Mouse (Mus musculus) B cell, adult 2 months (primary cell): ENCODE data around the gene Ttc23.

ENCODE experiments used
- DNase-seq, 2 experiments: peaks; one replicate each; pipeline ENCODE4 v3.0.0; 2022

Gene Ttc23

GRCm38 (mm10) chr7:67755366-67755765 lies 108.2 kb downstream of the Ttc23 start:
- no peak for DNase-seq

DNA sequence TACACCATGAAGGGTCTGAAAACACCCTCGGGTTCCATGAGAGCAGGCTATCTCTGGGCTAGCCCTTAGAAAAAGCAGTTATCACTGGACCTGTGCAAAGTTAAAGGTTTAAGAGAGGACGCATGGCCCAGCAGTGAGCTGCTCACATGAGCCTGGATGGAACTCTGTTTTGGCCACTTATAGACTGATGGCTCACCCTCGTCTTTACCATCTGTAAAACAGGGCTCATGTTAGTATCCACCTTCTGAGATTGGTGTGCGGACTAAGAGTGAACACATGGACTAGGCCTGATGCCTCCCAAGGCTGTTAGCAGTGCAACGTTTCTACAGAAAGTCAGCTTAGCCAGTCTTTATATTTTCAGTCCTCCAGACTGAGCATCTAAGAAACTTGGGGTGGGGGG lies 109.4 kb downstream of the Ttc23 start:
- DNase-seq: no peak

DNA sequence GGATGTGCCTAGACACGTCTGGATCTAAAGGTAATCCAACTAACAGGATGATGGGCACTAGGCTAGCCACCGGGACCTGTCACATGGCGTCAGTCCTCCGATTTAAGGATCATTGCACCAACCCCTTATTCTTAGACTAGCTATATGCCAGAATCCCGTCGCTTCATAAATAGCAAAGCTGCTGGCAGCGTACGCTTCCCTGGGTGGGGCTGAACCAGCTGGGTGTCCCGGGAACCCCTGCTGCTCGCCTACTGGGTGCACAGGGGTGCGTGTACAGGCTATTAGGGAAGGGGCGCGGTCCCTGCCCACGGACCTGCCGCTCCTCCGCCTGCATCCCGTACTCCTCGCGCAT lies 111.3 kb downstream of the Ttc23 start:
- no peak for DNase-seq

DNA sequence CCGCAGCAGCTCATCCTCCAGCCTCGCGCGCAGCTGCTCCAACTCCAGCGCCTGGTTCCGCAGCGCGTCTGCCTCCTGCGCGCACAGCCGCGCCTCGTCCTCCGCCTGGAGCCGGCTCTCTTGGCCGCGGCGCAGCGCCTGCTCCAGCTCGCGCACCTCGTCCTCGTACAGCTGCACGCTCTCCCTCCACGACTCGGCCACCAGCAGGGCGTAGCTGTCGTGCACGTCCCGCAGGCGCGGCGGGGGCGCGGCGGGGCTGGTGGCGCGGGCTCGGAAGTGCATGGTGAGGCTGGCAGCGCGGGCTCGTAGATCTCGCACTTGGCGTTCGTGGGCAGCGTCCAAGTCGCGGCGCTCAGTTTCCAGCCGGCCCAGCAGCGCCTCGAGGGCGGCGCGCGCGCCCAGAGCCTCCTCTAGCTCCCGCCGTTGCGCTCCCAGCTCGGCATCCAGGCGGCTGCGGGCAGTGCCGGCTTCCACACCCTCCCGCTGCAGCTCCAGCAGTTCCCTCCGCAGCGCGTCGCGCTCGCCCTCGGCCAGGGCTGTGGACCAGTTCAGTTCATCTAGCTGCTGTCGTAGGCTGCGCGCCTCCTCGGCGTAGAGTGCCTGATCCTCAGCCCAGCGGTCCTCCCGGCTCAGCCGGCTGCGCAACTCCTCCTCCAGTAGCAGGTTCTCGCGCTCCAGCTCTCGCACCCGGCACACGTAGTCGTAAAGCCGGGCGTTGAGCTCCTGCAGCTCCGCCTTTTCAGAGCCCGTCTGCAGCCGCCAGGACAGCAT lies 111.8 kb downstream of the Ttc23 start:
- peak in 1 of 2 experiments; percentile 1 for DNase-seq

- peak; percentile 42 to 55 for DNase-seq
These were observed 112.4 kb downstream of the Ttc23 start, which contains the start of gene Synm for GRCm38 (mm10) chr7:67759629-67759995. TSS of gene Synm (minus strand) at chr7:67759742.

DNA sequence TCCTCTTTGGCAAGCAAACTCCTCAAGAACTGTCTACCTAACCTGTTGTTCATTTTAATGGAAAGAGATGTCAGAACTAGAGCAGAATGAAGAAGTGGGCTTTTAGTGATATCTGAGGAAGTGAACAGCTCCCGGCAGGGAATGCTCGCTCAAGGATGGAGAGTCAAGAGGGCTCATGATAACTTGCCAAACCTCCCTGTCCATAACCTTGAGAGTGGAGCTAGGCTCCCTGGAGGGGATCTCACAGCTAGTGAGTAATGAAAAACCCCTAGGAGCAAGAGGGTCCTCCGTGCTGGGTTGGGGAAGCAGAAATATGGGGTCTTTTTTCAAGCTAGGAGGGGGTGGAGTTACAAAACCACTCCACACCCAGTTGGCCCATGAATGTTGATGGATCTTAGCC lies 116.4 kb downstream of the Ttc23 start:
- DNase-seq: no peak

GRCm38 (mm10) chr7:67768125-67768524 lies 120.9 kb downstream of the Ttc23 start:
- DNase-seq: no peak

GRCm38 (mm10) chr7:67769487-67769886 lies 122.3 kb downstream of the Ttc23 start:
- no peak for DNase-seq

DNA sequence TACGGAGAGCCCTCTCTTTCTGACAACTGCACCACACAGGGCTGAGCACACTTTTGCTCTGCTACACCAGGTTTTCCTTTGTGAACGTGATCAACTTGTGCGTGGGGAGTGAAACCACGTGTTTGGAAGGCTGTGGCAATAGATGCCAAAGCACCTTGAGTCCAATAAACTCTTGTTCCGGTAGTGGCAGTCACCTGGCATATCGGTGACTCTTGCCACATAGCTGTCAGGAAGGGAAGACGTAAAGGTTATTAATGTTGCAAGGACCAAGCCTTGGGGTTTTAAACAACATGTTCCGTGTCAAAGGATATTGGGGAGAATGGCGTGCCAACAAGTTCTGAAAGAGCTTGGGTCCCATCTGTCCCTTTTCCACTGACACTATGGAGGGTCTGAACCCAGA lies 125.0 kb downstream of the Ttc23 start:
- no peak for DNase-seq

GRCm38 (mm10) chr7:67775623-67776022 lies 128.4 kb downstream of the Ttc23 start:
- DNase-seq: no peak

- DNase-seq: no peak
These were observed 129.6 kb downstream of the Ttc23 start for GRCm38 (mm10) chr7:67776636-67777305.

GRCm38 (mm10) chr7:67787861-67788260 lies 140.7 kb downstream of the Ttc23 start:
- no peak for DNase-seq

DNA sequence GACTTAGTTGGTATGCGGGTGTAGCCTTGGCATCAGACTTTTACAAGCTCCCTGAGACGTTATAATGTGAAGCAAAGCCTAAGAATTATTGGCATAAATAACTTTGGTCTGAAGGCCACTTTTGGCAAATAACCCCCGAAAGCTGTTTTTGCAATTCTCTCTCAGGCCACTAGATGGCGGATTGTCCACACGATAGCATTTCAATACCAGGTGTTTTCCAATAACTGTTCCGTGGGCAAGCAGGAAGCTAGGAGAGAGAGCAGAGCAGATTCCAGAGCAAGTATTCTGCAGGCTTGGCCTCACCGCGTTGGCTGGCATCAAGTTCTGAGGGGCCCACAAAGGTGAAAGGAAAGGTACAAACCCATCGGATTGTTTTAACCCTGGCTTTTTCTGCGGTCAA lies 141.5 kb downstream of the Ttc23 start:
- peak; percentile 54 to 55 for DNase-seq

DNA sequence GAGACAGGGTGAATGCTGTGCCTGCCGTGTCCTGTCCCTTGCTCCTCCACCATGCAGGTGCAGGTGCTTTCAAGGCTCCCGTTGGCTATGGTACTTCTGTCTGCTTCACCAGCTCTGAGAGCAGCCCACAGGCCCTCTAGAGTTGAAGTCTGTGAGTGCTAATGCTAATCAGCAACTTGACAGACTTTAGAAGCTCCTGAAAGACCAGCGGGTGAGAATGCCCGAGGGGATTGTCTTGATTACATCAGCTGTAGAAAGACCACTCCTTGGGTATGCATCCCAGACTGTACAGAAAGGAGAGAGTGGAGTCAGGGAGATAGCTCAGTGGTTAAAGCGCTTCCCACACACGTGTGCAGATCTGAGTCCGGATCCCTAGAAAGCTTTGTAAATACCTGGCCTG lies 144.0 kb downstream of the Ttc23 start:
- DNase-seq: no peak

DNA sequence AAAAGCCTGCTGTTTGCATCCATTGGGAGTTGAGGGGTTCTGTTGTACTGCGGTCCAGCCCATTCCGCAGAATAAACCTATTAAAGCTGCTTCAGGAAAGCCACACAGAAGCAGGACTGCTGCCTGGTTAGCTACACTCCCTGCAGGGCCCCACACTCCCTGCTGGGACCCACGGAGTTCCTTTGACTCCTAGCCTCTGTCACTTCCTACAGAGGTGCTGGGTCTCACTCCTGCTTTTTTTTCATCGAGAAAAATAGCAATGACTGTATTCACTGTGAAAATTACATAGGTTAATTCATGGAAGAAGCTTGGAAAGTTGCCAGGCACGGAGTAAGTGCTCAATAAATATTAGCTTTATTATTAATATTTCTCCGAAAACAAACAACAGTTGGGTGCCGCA lies 146.2 kb downstream of the Ttc23 start:
- DNase-seq: no peak

GRCm38 (mm10) chr7:67797065-67797464 lies 149.9 kb downstream of the Ttc23 start:
- no peak for DNase-seq

DNA sequence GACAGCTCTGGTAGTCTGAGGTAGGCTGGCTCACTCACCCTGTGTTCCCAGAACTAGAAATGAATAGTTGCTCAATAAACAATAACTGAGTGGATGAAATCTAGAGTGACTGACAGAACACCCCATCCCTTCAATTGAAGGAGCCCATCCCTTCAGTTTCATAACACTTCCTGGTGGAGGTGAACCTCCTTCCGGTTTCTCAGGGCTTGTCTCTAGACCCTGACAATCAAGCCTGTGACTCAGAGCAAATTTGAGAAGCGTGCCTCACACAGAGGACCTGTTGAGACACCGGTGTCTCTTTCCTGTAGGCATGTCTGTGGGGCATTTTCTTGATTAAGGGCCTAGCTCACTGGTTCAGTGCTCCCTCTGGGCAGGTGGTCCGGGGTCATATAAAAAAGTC lies 151.3 kb downstream of the Ttc23 start:
- no peak for DNase-seq

GRCm38 (mm10) chr7:67800547-67800946 lies 153.3 kb downstream of the Ttc23 start:
- DNase-seq: no peak

DNA sequence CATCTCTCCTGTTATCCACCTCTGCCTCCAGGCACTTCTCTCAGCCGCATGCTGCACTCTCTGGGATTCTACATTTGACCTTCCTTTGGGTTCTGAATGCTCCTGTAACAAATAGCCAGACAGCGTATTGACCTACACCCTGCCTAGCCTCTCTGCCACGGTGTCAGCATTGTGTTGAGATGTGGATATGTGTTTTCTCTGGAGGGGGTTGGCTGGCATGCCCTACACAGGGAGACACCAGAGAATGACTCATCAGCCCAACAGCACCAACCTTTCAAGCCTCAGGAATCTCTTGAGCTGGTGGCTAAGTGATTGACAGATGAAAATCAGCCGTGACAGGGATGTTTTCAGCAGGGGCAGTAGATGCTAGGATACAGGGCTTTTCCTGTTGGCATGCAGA lies 153.8 kb downstream of the Ttc23 start:
- DNase-seq: no peak

GRCm38 (mm10) chr7:67803015-67803856 lies 156.0 kb downstream of the Ttc23 start:
- peak; percentile 76 to 81 for DNase-seq

DNA sequence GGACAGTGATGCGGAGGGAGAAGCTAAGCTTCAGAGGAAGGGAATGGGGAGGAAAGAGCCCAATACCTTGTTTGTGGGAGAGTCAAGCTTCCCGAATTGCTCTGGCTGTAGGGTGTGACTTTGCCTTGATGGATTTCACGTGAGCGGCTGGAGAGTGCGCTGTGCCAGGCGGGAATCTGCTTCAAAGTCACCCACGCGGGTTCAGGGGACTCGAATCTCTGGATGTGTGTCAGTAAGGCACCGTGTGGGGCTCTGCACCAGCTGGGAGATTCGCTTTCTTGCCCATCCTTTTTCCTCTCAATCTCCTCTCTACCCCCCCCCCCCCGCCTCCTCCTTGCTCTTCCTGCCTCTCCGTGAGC lies 156.6 kb downstream of the Ttc23 start:
- DNase-seq: no peak
